Comparison of ENCODE assay signal across 16 mouse cellular contexts in the genomic region with DNA sequence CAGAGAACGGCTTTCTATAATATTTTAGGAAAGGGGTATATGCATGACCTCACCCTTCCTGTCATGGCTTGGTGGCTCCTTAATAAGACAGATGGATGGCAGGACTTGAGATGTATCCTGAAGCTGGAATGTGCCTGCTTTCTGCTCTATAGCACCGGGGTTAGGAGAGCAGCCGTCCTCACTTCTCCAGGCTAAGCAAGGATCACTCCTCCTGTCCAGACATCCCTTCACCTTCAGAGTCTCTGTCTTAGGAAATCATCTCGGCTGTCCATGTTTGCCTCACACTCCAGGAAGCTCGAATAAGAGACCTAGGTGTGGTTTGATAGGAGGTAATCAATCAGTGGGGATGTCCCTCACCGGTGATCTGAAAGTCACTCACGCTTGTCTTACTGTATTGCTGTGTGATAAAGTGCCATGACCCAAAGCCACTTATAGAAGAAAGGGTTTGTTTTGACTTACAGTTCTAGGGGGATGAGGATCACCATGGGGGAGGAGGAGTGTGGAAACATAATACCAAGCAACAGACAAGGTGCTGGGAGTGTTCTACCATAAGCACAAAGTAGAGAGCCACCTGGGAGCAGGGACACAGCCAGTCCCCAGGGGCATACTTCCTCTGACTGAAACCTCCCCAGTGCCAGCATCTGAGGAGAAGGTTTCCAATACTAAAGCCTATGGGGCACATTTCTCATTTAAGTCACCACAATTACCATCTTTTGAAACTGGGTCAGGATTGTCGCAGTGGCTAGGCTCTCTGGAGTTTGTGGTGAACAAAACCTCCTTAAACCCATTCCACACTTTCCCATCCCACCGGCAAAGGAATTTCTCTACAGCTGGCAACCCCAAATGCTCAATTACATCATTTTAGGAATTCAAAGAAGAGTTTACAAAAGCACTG.
"Had no signal": no experiment of that assay in that cellular context is flagged by ENCODE, and none has a peak within 500 bp of the region (broad histone marks: within the 10 kb centered on the region; RNA-seq: fewer than 3 reads in every experiment).

No protein-coding gene starts in this region.

- H3K36me3 ChIP-seq: liver, embryonic 13.5 days; midbrain, embryonic 12.5 days; neural tube, embryonic 13.5 days; stomach, embryonic 15.5 days had no signal

- H3K27ac ChIP-seq: liver, embryonic 13.5 days; midbrain, embryonic 12.5 days; neural tube, embryonic 13.5 days; stomach, embryonic 15.5 days had no signal

- H3K4me2 ChIP-seq: liver, embryonic 13.5 days; midbrain, embryonic 12.5 days; neural tube, embryonic 13.5 days; stomach, embryonic 15.5 days had no signal

- H3K4me3 ChIP-seq: liver, embryonic 13.5 days; midbrain, embryonic 12.5 days; myocyte; neural tube, embryonic 13.5 days; stomach, embryonic 15.5 days had no signal

- H3K27me3 ChIP-seq: liver, embryonic 13.5 days; midbrain, embryonic 12.5 days; neural tube, embryonic 13.5 days; stomach, embryonic 15.5 days had no signal

- H3K9me3 ChIP-seq: liver, embryonic 13.5 days; midbrain, embryonic 12.5 days; neural tube, embryonic 13.5 days; stomach, embryonic 15.5 days had no signal

- H3K9ac ChIP-seq: liver, embryonic 13.5 days; midbrain, embryonic 12.5 days; neural tube, embryonic 13.5 days; stomach, embryonic 15.5 days had no signal

- ATAC-seq: midbrain, embryonic 16.5 days had no signal

- DNase-seq: kidney, postnatal 10 days; kidney, postnatal 36 days; left cerebral cortex, postnatal 4 days; liver, embryonic 13.5 days; lung, adult 2 months; lung, postnatal 14 days; lung, postnatal 4 days; retina, postnatal 1 day; right cerebral cortex, postnatal 25 days; spleen, adult 18-20 months; thymus, postnatal 25 days had no signal

- H3K4me1 ChIP-seq: neural tube, embryonic 13.5 days; stomach, embryonic 15.5 days had no signal
